Mouse (Mus musculus) lung, postnatal 10 days (tissue): ENCODE measurements around the gene Fam173b.

Experiments
- DNase-seq: peaks from one replicate; pipeline ENCODE4 v3.0.0; 2021

Gene Fam173b

GRCm38 (mm10) chr15:31647225-31647624, 45.6 kb downstream of the Fam173b start:
- no peak for DNase-seq

GRCm38 (mm10) chr15:31647851-31648569, 46.4 kb downstream of the Fam173b start:
- no peak for DNase-seq

DNA sequence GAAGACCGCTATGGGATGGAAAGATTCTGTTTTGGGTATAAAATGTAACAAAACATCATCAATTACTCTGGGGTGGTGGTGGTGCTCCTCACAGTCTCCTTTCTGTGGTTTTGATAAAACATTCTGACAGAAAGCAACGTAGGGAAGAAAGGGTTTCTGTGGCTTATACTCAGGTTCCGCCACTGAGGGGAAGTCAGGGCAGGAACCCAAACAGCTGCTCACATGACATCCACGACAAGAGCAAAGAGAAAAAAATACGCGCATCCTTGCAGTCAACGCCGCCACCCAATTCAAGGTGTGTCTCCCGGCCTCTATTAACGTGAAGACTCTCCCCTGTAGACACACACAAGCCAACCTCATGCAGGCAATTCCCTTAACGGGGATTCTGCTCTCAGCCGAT, 48.0 kb downstream of the Fam173b start:
- DNase-seq: no peak

DNA sequence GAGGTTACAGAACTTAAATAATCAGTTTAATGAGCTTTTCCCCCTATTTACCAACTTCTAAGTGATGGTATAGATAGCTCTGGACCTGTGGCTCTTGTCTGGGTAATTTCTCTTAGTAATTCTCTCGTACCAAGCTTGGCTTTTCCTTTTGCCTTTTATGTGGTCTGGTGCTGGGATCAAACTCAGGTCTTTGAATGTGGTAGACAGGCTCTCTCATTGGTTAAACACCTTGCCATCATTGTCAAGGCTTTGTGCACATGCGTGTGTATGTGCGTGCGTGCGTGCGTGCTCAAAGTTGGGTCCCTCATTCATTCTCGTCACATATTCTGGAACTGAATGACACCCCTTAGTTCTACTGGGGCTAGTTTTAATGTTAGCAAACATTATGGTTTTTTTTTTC, 49.2 kb downstream of the Fam173b start:
- DNase-seq: no peak

- no peak for DNase-seq
Measured at GRCm38 (mm10) chr15:31660133-31660795, 58.6 kb downstream of the Fam173b start.

GRCm38 (mm10) chr15:31660844-31661243, 59.2 kb downstream of the Fam173b start:
- DNase-seq: no peak

DNA sequence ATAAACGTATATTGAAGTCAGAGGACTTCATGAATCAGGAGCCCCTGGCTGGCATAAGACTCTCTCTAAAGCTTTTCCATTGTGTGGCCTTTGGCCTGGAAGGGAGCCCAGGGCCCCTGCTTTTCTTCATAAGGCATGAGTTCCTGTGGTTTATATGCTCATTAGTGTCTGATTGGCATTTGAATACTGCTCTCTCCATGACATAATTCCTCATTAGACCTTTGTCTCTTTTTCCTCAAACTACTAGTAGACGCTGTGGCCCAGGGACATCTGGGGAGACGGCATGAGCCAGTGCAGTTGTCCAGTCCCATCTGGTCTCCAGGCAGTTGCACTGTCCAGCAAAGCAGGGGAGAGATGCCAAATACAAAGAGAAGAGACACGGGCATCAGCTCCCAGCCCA, 60.1 kb downstream of the Fam173b start:
- no peak for DNase-seq

DNA sequence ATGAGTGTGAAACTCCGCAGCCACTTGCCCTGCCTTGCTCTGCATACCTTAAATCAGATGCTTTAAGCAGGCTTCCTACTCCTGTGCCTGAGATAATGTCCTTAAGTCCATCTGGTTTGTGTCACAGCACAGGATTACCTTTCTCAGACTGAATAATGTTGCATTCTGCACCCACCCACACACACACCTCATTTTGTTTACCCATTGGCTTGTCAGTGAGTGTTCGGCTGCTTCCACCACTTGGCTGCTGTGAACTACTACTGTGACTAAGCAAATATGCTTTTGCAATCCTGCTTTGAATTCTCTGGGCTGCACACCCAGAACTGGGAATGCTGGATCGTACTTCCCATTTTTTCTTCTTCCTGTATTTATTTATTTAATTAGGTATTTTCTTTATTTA, 61.4 kb downstream of the Fam173b start:
- DNase-seq: peak; percentile 13
